Mouse (Mus musculus): ENCODE data around the gene Traf3ip1.

- TF ChIP-seq TCF12 (IDR thresholded peaks at IDR 0.05; ENCODE audit: low read depth, low read length) (no peak), MAFK (IDR thresholded peaks at IDR 0.05; ENCODE audit: insufficient replicate concordance, low read length) (no peak), POLR2AphosphoS2 (IDR thresholded peaks at IDR 0.05; ENCODE audit: low read depth, low read length) (no peak), MAX (IDR thresholded peaks at IDR 0.05; ENCODE audit: low read length) (no peak), CTCF (conservative IDR thresholded peaks at IDR 0.05 in 1 of 2, IDR thresholded peaks at IDR 0.05 in 1 of 2; ENCODE audit: low read depth in 2 of 2, low read length in 2 of 2) (no peak), POLR2A (IDR thresholded peaks at IDR 0.05; ENCODE audit: low read depth, low read length) (no peak), ZKSCAN1 (IDR thresholded peaks at IDR 0.05; ENCODE audit: borderline replicate concordance, low read depth, low read length) (no peak), MXI1 (IDR thresholded peaks at IDR 0.05; ENCODE audit: low read depth, low read length) (no peak), USF1 (IDR thresholded peaks at IDR 0.05; ENCODE audit: low read depth, low read length) (no peak)
These were observed 20.5 kb downstream of the Traf3ip1 start for GRCm38 (mm10) chr1:91514916-91515315.

Data from CH12.LX (cell line).